In the genomic region with DNA sequence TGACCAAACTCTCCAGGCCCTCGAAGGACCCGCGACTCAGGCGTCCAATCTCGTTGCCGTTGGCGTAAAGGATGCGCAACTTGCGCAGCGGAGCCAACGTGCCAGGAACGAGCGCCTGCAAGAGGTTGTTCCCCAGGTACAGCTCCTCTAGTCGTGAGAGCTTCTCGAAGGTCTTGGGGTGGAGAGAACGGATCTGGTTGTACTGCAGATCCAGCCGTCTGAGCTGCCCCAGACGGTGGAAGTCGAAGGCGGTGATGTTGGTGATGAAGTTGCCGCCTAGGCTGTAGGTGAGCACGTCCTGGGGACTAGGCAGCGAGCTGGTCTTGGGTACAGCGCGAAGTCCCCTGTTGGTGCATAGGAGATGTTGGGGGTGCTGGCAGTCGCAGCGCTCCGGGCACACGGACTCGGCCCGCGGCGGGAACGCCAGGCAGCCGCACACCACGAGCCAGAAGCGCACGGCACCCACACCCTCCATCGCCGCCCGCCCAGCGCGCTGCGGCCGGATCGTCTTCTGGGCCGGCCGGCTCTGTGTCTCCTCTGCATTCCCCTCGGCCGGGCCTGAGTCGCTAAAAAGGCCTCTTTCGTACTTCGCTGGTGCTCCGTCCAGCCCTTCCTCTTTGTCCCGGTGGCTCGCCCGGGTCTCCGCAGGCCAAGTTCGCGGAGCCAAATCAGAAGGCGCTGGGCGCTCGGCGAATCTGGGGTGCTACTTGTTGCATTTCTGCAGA, we compare ENCODE assay signal across 8 mouse cellular contexts. TPM values are rescaled to one million over a fixed set of nuclear protein-coding genes. Genes with fewer than 3 reads are reported as not detected.
DNase-seq lines count a peak whose midpoint lies in the region; ATAC-seq and TF ChIP-seq lines count a peak whose summit lies in the region.

No protein-coding gene starts in this region.

- peak; percentile 29 for DNase-seq in kidney, adult 2 months
- DNase-seq in kidney, adult 11 months, result no peak
- peak; percentile 65 for DNase-seq in forebrain, postnatal 0 days
- peak; percentile 37 for DNase-seq in lung, postnatal 25 days (ENCODE audit: low spot score)
- no peak for DNase-seq in frontal cortex, postnatal 10 days (ENCODE audit: low spot score in 2 of 2)

- peak overlapping the region; percentile 88 for H3K4me2 ChIP-seq in forebrain, postnatal 0 days (ENCODE audit: low read depth)
- H3K4me2 ChIP-seq in kidney, embryonic 16.5 days (replicated peaks; ENCODE audit: low read depth, low read length), result peak overlapping the region; percentile 86
- H3K4me2 ChIP-seq in stomach, embryonic 15.5 days, result peak overlapping the region; percentile 83

- no peaks in the 10 kb centered on the region for H3K27me3 ChIP-seq in kidney, adult 2 months (replicated peaks; ENCODE audit: control insufficient read depth, insufficient read depth, low read length)
- H3K27me3 ChIP-seq in forebrain, postnatal 0 days (ENCODE audit: insufficient read depth, low read length), result peaks cover 16% of the 10 kb centered on the region
- peaks cover 8% of the 10 kb centered on the region; the same call in 1 of the 2 replicates for H3K27me3 ChIP-seq in kidney, embryonic 16.5 days (ENCODE audit: insufficient read depth, low read length)
- peaks cover 22% of the 10 kb centered on the region; the same call in 1 of the 2 replicates for H3K27me3 ChIP-seq in stomach, embryonic 15.5 days (replicated peaks)

- H3K9me3 ChIP-seq in forebrain, postnatal 0 days (ENCODE audit: low read length), result no peaks in the 10 kb centered on the region
- H3K9me3 ChIP-seq in kidney, embryonic 16.5 days (ENCODE audit: low read length), result no peaks in the 10 kb centered on the region
- no peaks in the 10 kb centered on the region for H3K9me3 ChIP-seq in stomach, embryonic 15.5 days

- TF ChIP-seq CTCF in kidney, adult 2 months (conservative IDR thresholded peaks at IDR 0.05; ENCODE audit: insufficient read depth, insufficient read length, low read depth, low read length), result no peak
- TF ChIP-seq CTCF in bone marrow macrophage, adult 2 months (IDR thresholded peaks at IDR 0.05; ENCODE audit: low read depth, low read length), result no peak
- TF ChIP-seq CTCF in forebrain, postnatal 0 days (IDR thresholded peaks at IDR 0.05; ENCODE audit: low read depth), result no peak

- H3K27ac ChIP-seq in kidney, adult 2 months (ENCODE audit: insufficient read depth, low read depth, low read length), result peak overlapping the region; percentile 83
- H3K27ac ChIP-seq in bone marrow macrophage, adult 2 months (ENCODE audit: insufficient read depth, low read depth, low read length), result no peak overlapping the region
- H3K27ac ChIP-seq in forebrain, postnatal 0 days (ENCODE audit: low read depth, low read length), result peak overlapping the region; percentile 60
- H3K27ac ChIP-seq in kidney, embryonic 16.5 days (ENCODE audit: low read length), result peak overlapping the region; percentile 98
- peak overlapping the region; percentile 96 for H3K27ac ChIP-seq in stomach, embryonic 15.5 days

- peak overlapping the region; percentile 43 for H3K9ac ChIP-seq in forebrain, postnatal 0 days
- peak overlapping the region; percentile 91 for H3K9ac ChIP-seq in kidney, embryonic 16.5 days (replicated peaks; ENCODE audit: low read length)
- H3K9ac ChIP-seq in stomach, embryonic 15.5 days, result peak overlapping the region; percentile 60

- under 1% methylated on average over 64 of the region's 64 CpGs for WGBS in kidney, adult 2 months
- under 1% methylated on average over 64 of the region's 64 CpGs for WGBS in forebrain, postnatal 0 days
- WGBS in kidney, embryonic 16.5 days, result under 1% methylated on average over 63 of the region's 64 CpGs
- under 1% methylated on average over 64 of the region's 64 CpGs for whole genome bisulfite sequencing in stomach, embryonic 15.5 days

- ATAC-seq in forebrain, postnatal 0 days, result peak; percentile 7; the same call in 1 of the 2 replicates
- peak; percentile 10; the same call in 1 of the 2 replicates for ATAC-seq in kidney, embryonic 16.5 days (ENCODE audit: low FRiP score, low TSS enrichment)
- ATAC-seq in stomach, embryonic 15.5 days (ENCODE audit: insufficient read depth, low FRiP score, low read depth), result no peak

- H3K4me3 ChIP-seq in kidney, adult 2 months (ENCODE audit: insufficient read depth, low read depth, low read length), result peak overlapping the region; percentile 56
- H3K4me3 ChIP-seq in bone marrow macrophage, adult 2 months (ENCODE audit: insufficient read depth, low read length), result peak overlapping the region; percentile 33
- peak overlapping the region; percentile 49 for H3K4me3 ChIP-seq in forebrain, postnatal 0 days (ENCODE audit: low read depth, low read length)
- H3K4me3 ChIP-seq in kidney, embryonic 16.5 days (ENCODE audit: low read length), result peak overlapping the region; percentile 59
- peak overlapping the region; percentile 57 for H3K4me3 ChIP-seq in stomach, embryonic 15.5 days (replicated peaks)

- TF ChIP-seq POLR2A in kidney, adult 2 months (IDR thresholded peaks at IDR 0.05; ENCODE audit: low read depth, low read length), result no peak
- TF ChIP-seq POLR2A in bone marrow macrophage, adult 2 months (IDR thresholded peaks at IDR 0.05; ENCODE audit: borderline replicate concordance, low read depth, low read length), result no peak

- no peaks in the 10 kb centered on the region for H3K36me3 ChIP-seq in kidney, adult 2 months (ENCODE audit: control insufficient read depth, insufficient read depth, low read length)
- H3K36me3 ChIP-seq in forebrain, postnatal 0 days (ENCODE audit: insufficient read depth), result no peaks in the 10 kb centered on the region
- H3K36me3 ChIP-seq in kidney, embryonic 16.5 days (ENCODE audit: insufficient read depth, low read length), result peaks cover 3% of the 10 kb centered on the region
- no peaks in the 10 kb centered on the region for H3K36me3 ChIP-seq in stomach, embryonic 15.5 days

- H3K4me1 ChIP-seq in kidney, adult 2 months (ENCODE audit: control insufficient read depth, insufficient read depth, low read length), result 0 out of 2 replicates have a peak, but pooled peaks cover 4% of the 10 kb centered on the region
- H3K4me1 ChIP-seq in bone marrow macrophage, adult 2 months (ENCODE audit: control insufficient read depth, insufficient read depth, low read length), result peaks cover 2% of the 10 kb centered on the region; the same call in 1 of the 2 replicates
- H3K4me1 ChIP-seq in forebrain, postnatal 0 days (ENCODE audit: insufficient read depth), result peaks cover 19% of the 10 kb centered on the region
- peaks cover 35% of the 10 kb centered on the region for H3K4me1 ChIP-seq in kidney, embryonic 16.5 days (ENCODE audit: insufficient read depth, low read length)
- peaks cover 23% of the 10 kb centered on the region for H3K4me1 ChIP-seq in stomach, embryonic 15.5 days

RNA-seq across cellular contexts. Expression of gene Tril, which starts 0.7 kb away (rescaled TPM):
- 17.3 and 18.9 TPM in 2 replicates for polyA plus RNA-seq in kidney, adult 2 months (2012; rRNA removed)
- polyA plus RNA-seq in bone marrow macrophage, adult 2 months (2012; ENCODE audit: insufficient read depth, insufficient read length, missing spikeins), result not detected in 2 replicates
- total RNA-seq in forebrain, postnatal 0 days (2014; rRNA removed), result 17.8 and 27.8 TPM in 2 replicates
- polyA plus RNA-seq in forebrain, postnatal 0 days (2015; fragmentation: Nextera tagmentation; extraction: Ambion mirVana), result 8.5 and 18.2 TPM in 2 replicates
- 83.7 and 86.5 TPM in 2 replicates for polyA plus RNA-seq in kidney, embryonic 16.5 days (2015; fragmentation: Nextera tagmentation; extraction: Ambion mirVana)
- 22.2 and 23.3 TPM in 2 replicates for polyA plus RNA-seq in stomach, embryonic 15.5 days (2015; fragmentation: Nextera tagmentation; extraction: Ambion mirVana)

Comparison
In these comparisons a context has a peak if more than half of its experiments do, and no peak if none do; other contexts are left out.
1. DNase-seq: peak in kidney, adult 2 months (single experiment), forebrain, postnatal 0 days (single experiment) and lung, postnatal 25 days (single experiment); none in kidney, adult 11 months (single experiment) and frontal cortex, postnatal 10 days (0 of 2).
2. Peak in every context shown above with its lines, with median percentiles within 50 percentile points of each other: H3K4me3 ChIP-seq, H3K4me2 ChIP-seq and H3K9ac ChIP-seq.